Mouse (Mus musculus): ENCODE measurements around the gene Hipk2. TPM values are rescaled to one million over a fixed set of nuclear protein-coding genes. Genes with fewer than 3 reads are reported as not detected.
"Not testable (repeated sequence)": the region's sequence is repeated elsewhere in the genome, so short reads cannot be mapped to it uniquely, and the experiment has no call there.

Gene Hipk2
- polyA plus RNA-seq, 1 experiment from 2014 or later: 45.3 TPM

GRCm38 (mm10) chr6:38692556-38692955, 183.4 kb downstream of the Hipk2 start:
- H3K27me3 ChIP-seq (replicated peaks): no peaks in the 10 kb centered on the region
- H3K4me1 ChIP-seq: no peaks in the 10 kb centered on the region
- no peaks in the 10 kb centered on the region for H3K36me3 ChIP-seq (replicated peaks)
- H3K9ac ChIP-seq: no peak overlapping the region
- no peaks in the 10 kb centered on the region for H3K9me3 ChIP-seq
- no peak overlapping the region for H3K27ac ChIP-seq
- 97% methylated on average over 6 of the region's 6 CpGs for WGBS
- H3K4me2 ChIP-seq: no peak overlapping the region
- no peak overlapping the region for H3K4me3 ChIP-seq
- ATAC-seq (replicated peaks): no peak

DNA sequence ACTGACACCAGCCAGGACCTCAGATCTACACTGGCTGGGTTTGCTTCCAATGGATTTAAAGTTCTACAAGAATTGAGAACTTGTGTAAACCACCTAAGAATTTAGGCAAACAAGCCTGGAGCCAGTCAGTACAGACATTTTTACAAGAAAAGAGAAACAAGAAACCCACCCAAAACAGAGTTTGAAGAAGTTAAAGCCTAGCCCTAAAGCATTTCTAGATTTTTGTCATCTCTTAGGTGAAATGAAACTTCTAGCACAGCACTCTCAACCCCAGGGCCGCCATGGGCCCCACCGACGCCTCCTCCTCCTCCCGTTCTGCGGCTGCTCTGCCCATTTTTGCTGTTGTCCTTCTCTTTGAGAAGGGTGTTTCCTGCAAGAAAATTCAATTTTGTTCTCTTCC, 184.9 kb downstream of the Hipk2 start:
- H3K36me3 ChIP-seq (replicated peaks): no peaks in the 10 kb centered on the region

GRCm38 (mm10) chr6:38690615-38691014, 185.3 kb downstream of the Hipk2 start:
- Histone ChIP-seq H3K27me3 (replicated peaks) (no peaks in the 10 kb centered on the region), H3K9ac (no peak overlapping the region), H3K4me1 (no peaks in the 10 kb centered on the region), H3K27ac (no peak overlapping the region), H3K4me3 (no peak overlapping the region), H3K9me3 (no peaks in the 10 kb centered on the region), H3K4me2 (no peak overlapping the region), H3K36me3 (replicated peaks) (no peaks in the 10 kb centered on the region)
- ATAC-seq (replicated peaks): no peak
- WGBS: 77% methylated on average over 4 of the region's 4 CpGs

More for the DNA sequence above, 184.9 kb downstream of the Hipk2 start:
- no peaks in the 10 kb centered on the region for H3K27me3 ChIP-seq (replicated peaks)
- H3K4me1 ChIP-seq: no peaks in the 10 kb centered on the region
- H3K27ac ChIP-seq: no peak overlapping the region
- no peak for ATAC-seq (replicated peaks)
- H3K9ac ChIP-seq: no peak overlapping the region
- no peaks in the 10 kb centered on the region for H3K9me3 ChIP-seq
- 91% methylated on average over 5 of the region's 5 CpGs for WGBS
- H3K4me2 ChIP-seq: no peak overlapping the region
- H3K4me3 ChIP-seq: no peak overlapping the region

DNA sequence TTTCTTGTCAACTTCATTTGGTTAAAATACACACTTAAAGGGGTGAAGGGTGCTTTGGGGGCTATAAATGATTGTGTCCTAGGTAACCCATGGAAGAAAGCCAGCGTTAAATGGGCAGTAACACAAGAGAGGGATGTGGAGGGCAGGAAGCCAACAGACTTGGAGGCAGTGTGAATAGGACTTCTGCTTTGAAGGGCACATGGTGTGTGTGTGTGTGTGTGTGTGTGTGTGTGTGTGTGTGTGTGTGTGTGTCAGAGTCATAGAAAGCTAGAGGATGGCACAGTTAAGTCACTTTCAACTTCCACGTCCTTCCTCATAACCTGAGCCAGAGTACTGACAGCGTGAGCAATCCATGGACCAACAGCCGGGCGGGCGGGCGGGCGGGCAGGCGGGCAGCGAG, 187.1 kb downstream of the Hipk2 start:
- Histone ChIP-seq H3K27ac (no peak overlapping the region), H3K4me2 (no peak overlapping the region), H3K4me1 (no peaks in the 10 kb centered on the region), H3K36me3 (replicated peaks) (no peaks in the 10 kb centered on the region), H3K9me3 (no peaks in the 10 kb centered on the region), H3K27me3 (replicated peaks) (no peaks in the 10 kb centered on the region), H3K9ac (no peak overlapping the region), H3K4me3 (no peak overlapping the region)
- no peak for ATAC-seq (replicated peaks)
- WGBS: 85% methylated on average over 10 of the region's 10 CpGs

DNA sequence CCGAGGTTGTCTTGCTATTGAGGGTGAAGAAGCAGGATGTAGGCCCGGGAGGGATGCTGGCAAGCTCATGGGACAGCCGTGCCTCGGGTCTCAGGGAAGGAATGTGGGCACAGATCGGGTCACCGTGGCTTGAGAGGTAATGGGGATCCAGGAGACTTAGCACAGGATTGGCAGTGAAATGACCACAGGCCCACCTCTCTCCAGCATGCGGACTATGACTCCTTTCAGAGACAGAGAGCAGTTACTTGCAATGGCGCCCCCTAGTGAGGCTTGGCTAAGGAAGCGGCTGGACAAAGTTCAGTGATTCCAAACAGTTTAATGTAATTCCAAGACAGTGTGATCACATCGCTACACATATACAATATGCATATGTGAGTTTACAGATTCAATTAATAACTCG, 188.7 kb downstream of the Hipk2 start:
- Histone ChIP-seq H3K27me3 (replicated peaks) (no peaks in the 10 kb centered on the region), H3K9ac (no peak overlapping the region), H3K4me2 (no peak overlapping the region), H3K9me3 (no peaks in the 10 kb centered on the region), H3K27ac (no peak overlapping the region), H3K4me1 (no peaks in the 10 kb centered on the region), H3K4me3 (no peak overlapping the region), H3K36me3 (replicated peaks) (no peaks in the 10 kb centered on the region)
- ATAC-seq (replicated peaks): no peak; the same call in 1 of the 2 replicates
- 66% methylated on average over 11 of the region's 11 CpGs for WGBS

DNA sequence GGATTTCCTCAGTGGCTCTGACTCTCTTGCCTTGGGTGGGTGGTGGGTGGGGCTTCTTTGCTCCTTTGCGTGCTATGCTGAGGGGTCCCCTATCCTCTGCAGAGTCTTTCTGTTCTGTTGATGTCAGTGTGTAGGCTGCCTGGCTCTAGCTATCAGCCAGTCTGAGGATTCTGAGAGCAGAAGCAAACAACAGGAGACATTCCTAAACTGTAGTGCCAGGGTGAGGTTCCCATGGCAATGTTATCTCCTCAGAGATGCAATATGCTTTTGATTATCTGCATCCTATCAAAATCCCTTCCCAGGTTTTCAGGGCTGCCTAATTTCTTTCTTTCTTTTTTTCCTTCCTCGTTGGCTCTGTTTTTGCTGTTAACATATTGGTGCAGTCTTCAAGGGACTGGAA, 193.4 kb downstream of the Hipk2 start:
- Histone ChIP-seq H3K4me3 (no peak overlapping the region), H3K4me1 (no peaks in the 10 kb centered on the region), H3K4me2 (no peak overlapping the region), H3K9ac (no peak overlapping the region), H3K27ac (no peak overlapping the region), H3K36me3 (replicated peaks) (no peaks in the 10 kb centered on the region), H3K9me3 (no peaks in the 10 kb centered on the region), H3K27me3 (replicated peaks) (no peaks in the 10 kb centered on the region)
- no peak for ATAC-seq (replicated peaks)
- 83% methylated on average over 2 of the region's 2 CpGs for WGBS

DNA sequence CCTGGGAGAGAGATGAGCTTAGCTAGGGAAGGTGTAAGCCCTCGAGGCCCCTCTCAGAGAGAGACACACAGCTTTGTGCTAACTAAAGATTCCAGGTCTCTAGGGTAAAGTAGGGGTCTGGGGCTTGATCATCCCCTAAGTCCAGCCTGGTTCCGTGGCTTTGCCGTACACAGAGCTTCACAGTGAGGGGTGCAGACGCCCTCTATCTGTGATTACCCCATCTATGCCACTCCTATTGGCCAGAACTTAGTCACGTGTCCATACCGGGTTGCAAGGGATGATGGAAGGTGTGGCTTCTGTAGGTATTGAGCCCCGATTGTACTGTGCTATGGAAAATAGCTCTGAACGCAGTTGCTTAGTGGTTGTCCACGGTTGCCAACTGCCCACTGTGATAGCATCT, 198.3 kb downstream of the Hipk2 start:
- H3K4me3 ChIP-seq: no peak overlapping the region
- H3K9ac ChIP-seq: no peak overlapping the region
- WGBS: 77% methylated on average over 9 of the region's 9 CpGs
- H3K9me3 ChIP-seq: no peaks in the 10 kb centered on the region
- H3K36me3 ChIP-seq (replicated peaks): no peaks in the 10 kb centered on the region
- H3K4me2 ChIP-seq: no peak overlapping the region
- no peaks in the 10 kb centered on the region for H3K4me1 ChIP-seq
- no peak for ATAC-seq (replicated peaks)
- H3K27me3 ChIP-seq (replicated peaks): no peaks in the 10 kb centered on the region
- no peak overlapping the region for H3K27ac ChIP-seq

GRCm38 (mm10) chr6:38676723-38677122, 199.2 kb downstream of the Hipk2 start:
- Histone ChIP-seq H3K4me2 (no peak overlapping the region), H3K9me3 (no peaks in the 10 kb centered on the region), H3K4me1 (no peaks in the 10 kb centered on the region), H3K4me3 (no peak overlapping the region), H3K36me3 (replicated peaks) (no peaks in the 10 kb centered on the region), H3K27me3 (replicated peaks) (no peaks in the 10 kb centered on the region), H3K9ac (no peak overlapping the region), H3K27ac (no peak overlapping the region)
- ATAC-seq (replicated peaks): no peak
- 88% methylated on average over 14 of the region's 14 CpGs for WGBS

DNA sequence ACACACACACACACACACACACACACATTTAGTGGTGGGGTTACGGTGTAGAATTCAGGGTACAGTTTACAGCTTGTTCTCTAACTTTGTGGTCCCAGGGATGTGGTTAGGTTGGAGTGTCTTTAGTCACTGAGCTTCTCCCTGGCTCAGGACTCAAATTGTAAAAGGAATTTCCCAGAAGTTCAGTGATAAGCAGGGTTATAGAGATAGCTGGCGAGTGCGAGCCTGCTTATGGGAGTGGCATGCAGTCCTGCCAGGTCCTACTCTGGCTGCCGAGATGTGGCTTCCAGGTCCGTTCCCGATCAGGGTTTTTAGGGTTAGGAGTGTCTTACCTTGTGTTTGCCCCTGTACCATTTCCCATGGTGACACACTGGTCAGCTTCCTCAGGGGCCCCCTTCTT, 199.7 kb downstream of the Hipk2 start:
- no peaks in the 10 kb centered on the region for H3K4me1 ChIP-seq
- H3K9ac ChIP-seq: no peak overlapping the region
- no peak overlapping the region for H3K4me3 ChIP-seq
- H3K36me3 ChIP-seq (replicated peaks): no peaks in the 10 kb centered on the region
- no peak overlapping the region for H3K27ac ChIP-seq
- WGBS: 94% methylated on average over 6 of the region's 6 CpGs
- H3K4me2 ChIP-seq: no peak overlapping the region
- no peak for ATAC-seq (replicated peaks)
- H3K27me3 ChIP-seq (replicated peaks): no peaks in the 10 kb centered on the region
- H3K9me3 ChIP-seq: no peaks in the 10 kb centered on the region

DNA sequence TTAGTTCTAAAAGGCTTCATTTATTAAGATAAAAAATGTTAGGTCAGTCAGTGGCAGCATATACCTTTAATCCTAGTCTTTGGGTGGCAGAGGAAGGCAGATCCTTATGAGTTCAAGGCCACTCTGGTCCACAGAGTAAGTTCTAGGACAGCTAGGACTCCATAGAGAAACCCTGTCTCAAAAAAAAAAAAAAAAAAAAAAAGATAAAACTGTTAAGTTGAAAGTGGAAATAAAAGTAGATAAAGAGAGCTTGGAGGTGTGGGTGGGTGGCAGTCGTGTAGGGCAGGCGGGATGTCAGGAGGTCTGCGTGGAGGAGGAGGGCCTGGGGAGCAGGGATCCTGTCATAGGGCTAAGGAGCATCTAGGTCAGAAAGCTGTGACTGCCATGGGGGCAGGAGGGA, 204.0 kb downstream of the Hipk2 start:
- Histone ChIP-seq H3K27me3 (replicated peaks) (no peaks in the 10 kb centered on the region), H3K4me2 (no peak overlapping the region), H3K9ac (no peak overlapping the region), H3K4me1 (no peaks in the 10 kb centered on the region), H3K27ac (no peak overlapping the region), H3K9me3 (no peaks in the 10 kb centered on the region), H3K4me3 (no peak overlapping the region), H3K36me3 (replicated peaks) (no peaks in the 10 kb centered on the region)
- no peak for ATAC-seq (replicated peaks)
- 92% methylated on average over 3 of the region's 3 CpGs for WGBS

DNA sequence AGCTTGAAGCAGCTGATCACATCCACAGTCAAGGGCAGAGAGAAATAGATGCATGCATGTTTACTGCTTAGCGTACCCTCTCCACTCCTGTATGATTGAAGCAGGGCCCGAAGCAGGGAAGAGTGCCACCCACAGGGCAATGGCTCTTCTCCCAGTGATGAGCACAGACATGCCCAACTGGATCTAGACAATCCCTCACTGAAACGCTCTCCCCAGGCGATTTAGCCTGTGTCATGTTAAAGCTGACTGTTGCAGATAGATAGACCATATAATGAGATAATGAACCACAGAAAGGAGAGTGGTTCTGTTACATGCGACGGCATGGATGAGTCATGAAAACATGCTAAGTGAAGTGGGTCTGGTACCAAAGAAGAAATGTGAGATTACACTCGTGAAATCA, 204.7 kb downstream of the Hipk2 start:
- Histone ChIP-seq H3K9me3 (no peaks in the 10 kb centered on the region), H3K4me2 (no peak overlapping the region), H3K4me3 (no peak overlapping the region), H3K36me3 (replicated peaks) (no peaks in the 10 kb centered on the region), H3K4me1 (no peaks in the 10 kb centered on the region), H3K9ac (no peak overlapping the region), H3K27ac (no peak overlapping the region), H3K27me3 (replicated peaks) (no peaks in the 10 kb centered on the region)
- 77% methylated on average over 7 of the region's 7 CpGs for WGBS
- no peak for ATAC-seq (replicated peaks)

- not testable (repeated sequence) for H3K9me3 ChIP-seq; H3K4me1 ChIP-seq; H3K27me3 ChIP-seq (replicated peaks); H3K27ac ChIP-seq; H3K36me3 ChIP-seq (replicated peaks); H3K4me3 ChIP-seq; H3K9ac ChIP-seq; H3K4me2 ChIP-seq; ATAC-seq (replicated peaks)
- WGBS: 76% methylated on average over 1 of the region's 1 CpGs
Observed at GRCm38 (mm10) chr6:38670488-38670887, 205.5 kb downstream of the Hipk2 start.

DNA sequence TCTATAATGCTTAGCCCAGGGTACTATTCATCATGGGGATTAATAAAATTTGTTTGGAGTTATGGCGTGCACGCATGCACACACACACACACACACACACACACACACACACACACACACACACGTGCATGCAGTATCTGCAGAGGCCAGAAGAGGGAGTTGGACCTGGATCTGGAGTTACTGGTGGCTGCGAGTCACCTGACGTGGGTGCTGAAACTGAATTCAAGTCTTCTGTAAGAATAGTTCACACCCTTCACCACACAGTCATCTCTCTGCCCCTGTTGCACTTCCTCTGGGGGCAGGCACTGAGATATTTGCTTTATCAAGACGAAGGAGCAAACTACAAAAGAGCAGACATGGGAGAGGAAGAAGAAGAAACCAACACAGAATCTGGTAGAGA, 206.4 kb downstream of the Hipk2 start:
- Histone ChIP-seq H3K36me3 (replicated peaks) (no peaks in the 10 kb centered on the region), H3K4me2 (no peak overlapping the region), H3K27me3 (replicated peaks) (no peaks in the 10 kb centered on the region), H3K27ac (no peak overlapping the region), H3K4me3 (no peak overlapping the region), H3K4me1 (no peaks in the 10 kb centered on the region), H3K9me3 (no peaks in the 10 kb centered on the region), H3K9ac (no peak overlapping the region)
- no peak for ATAC-seq (replicated peaks)
- 75% methylated on average over 6 of the region's 6 CpGs for WGBS
